Mouse (Mus musculus) embryonic stem cell, embryonic (primary cell): ENCODE data around the gene Cyp27b1.

Experiments used
- CTCF ChIA-PET, 4 experiments: fragments of 300-600 bp in 2 of 4; fragments of 350-600 bp in 2 of 4; sonication (Branson Sonifier 250); formaldehyde crosslinking; loops; one replicate each; lab custom pipeline; 2022; ENCODE audit warnings: inconsistent platforms in 2 of 4; lab: Charles Lee
- POLR2A ChIA-PET, 4 experiments: fragments of 300-600 bp in 2 of 4; fragments of 350-600 bp in 2 of 4; sonication (Branson Sonifier 250); formaldehyde crosslinking; loops; one replicate each; lab custom pipeline; 2022; ENCODE audit warnings: antibody characterized with exemption in 4 of 4, inconsistent platforms in 1 of 4; lab: Charles Lee

The Cyp27b1 gene

DNA sequence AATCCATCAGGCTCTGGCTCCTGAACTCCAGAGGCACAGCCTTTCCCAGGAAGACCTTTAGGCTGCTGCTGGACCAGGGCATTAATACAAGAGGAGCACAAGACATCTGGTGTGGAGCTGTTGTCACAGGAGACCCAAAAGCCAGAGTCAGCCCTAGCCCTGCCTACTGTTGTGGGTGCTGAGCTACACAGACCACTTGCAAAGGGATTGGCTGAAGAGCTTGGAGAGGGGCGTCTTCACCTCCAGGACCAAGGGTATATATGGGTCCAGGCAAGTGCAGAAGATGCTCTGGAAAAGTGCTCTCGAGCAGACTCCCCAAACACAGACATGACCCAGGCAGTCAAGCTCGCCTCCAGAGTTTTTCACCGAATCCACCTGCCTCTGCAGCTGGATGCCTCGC, at the start of gene Cyp27b1:
Gene Cyp27b1 (plus strand): TSS at position 297 of the 400 bp plus-strand sequence.
- CTCF ChIA-PET = interaction anchor here (0.9 to 2.3 kb wide), 9 partner anchors 8 to 147 kb away, joined by 3 to 19 read pairs (median 4); partner anchors contain the start of genes Agap2 (in 1 of the 4) and March9 (in 1 of the 4)
- POLR2A ChIA-PET = interaction anchor here (0.6 to 2.3 kb wide), 15 partner anchors 10 to 119 kb away, joined by 3 to 8 read pairs (median 5); partner anchors contain the start of genes Cdk4 (in 3 of the 4), March9 (in 1 of the 4) and Tspan31 (in 1 of the 4)

GRCm38 (mm10) chr10:127000529-127000928, 47.5 kb upstream of the Cyp27b1 start, which contains the start of gene Avil:
Gene Avil, plus strand, starts transcription at chr10:127000709.
- ChIA-PET CTCF (interaction anchor here in 3 of 4 experiments (1.5 to 3.2 kb wide), 4 partner anchors 10 to 58 kb away, joined by 3 to 16 read pairs (median 10); no protein-coding TSS in a partner anchor), POLR2A (interaction anchor here in 3 of 4 experiments (0.7 to 6.7 kb wide), 22 partner anchors 9 to 95 kb away, joined by 3 to 48 read pairs (median 4); no protein-coding TSS in a partner anchor)

DNA sequence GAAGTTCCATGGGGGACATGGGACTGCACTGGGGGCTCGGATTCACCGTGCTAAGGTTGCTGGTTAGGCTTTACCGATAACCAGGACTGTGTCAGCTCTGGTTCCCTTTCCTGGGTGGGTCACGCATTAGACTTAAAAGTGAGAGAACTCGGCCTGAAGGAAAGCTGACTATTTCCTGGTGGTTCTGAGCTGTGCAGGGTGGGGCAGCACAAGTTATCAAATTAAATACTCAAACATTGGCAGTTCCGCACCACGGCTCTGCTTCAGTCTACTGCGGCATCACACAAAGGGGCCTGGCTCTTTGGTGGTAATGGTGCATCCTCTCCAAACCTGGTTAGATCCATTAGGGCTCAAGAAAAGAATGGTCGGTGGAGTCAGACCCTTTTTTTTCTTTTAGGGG, 46.8 kb upstream of the Cyp27b1 start:
- POLR2A ChIA-PET = interaction anchor here in 3 of 4 experiments (0.9 to 6.7 kb wide), 19 partner anchors 8 to 96 kb away, joined by 3 to 48 read pairs (median 4); no protein-coding TSS in a partner anchor

DNA sequence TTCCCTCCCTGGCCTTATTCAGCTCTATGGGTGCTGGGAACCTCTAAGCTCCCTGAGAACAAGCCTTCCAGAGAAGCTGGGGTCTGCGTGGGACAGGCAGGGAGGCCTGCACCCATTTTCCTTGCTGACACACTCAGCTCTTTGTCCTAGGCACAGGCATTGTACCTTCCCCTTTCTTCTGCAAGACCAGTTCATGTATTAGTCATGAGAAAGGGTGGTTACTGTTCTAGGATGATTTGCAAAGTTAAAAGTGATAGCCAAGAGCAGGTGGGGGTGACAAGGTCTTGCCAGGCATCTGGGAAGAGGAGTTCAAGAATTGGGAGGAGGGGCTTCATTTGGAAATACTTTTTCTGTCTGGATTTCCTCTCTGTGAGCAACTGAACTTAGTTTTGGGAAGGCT, 46.0 kb upstream of the Cyp27b1 start:
- CTCF ChIA-PET = interaction anchor here in 3 of 4 experiments (0.6 to 1.2 kb wide), 4 partner anchors 119 to 362 kb away, joined by 3 to 13 read pairs (median 4); partner anchors contain the start of gene Os9 (in 1 of the 3)
- POLR2A ChIA-PET = interaction anchor here in 2 of 4 experiments (0.7 to 4.1 kb wide), 7 partner anchors 9 to 45 kb away, joined by 3 to 23 read pairs (median 3); no protein-coding TSS in a partner anchor

More for the DNA sequence above, 46.8 kb upstream of the Cyp27b1 start:
- CTCF ChIA-PET = interaction anchor here in 3 of 4 experiments (0.6 to 3.2 kb wide), 6 partner anchors 11 to 363 kb away, joined by 3 to 16 read pairs (median 9); partner anchors contain the start of gene Os9 (in 1 of the 3)

GRCm38 (mm10) chr10:127002765-127003164, 45.3 kb upstream of the Cyp27b1 start:
- ChIA-PET CTCF (no interaction called here), POLR2A (interaction anchor here in 1 of 4 experiments (0.8 to 0.9 kb wide), 2 partner anchors 14 to 26 kb away, joined by 3 read pairs; no protein-coding TSS in a partner anchor)

DNA sequence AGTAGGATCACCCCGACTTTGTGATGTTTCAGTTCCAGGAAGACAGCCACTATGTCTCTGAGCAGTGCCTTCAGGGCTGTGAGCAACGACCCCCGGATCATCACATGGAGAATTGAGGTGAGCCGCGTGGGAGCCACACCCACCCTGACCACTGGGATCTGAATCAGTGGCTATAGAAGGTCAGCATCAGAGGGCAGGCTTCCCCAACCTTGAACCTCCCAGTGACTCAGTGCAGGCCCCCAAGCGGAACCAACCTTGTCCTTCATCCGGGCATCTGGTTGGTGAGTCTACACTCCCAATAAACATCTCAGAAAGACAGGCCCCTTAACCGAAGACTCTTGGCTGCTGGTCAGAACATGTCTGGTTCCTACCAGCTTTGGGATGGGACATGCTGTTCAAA, 44.7 kb upstream of the Cyp27b1 start:
- ChIA-PET CTCF (interaction anchor here in 1 of 4 experiments (1.0 kb wide), 1 partner anchor 15 kb away, joined by 17 read pairs; no protein-coding TSS in a partner anchor), POLR2A (interaction anchor here in 1 of 4 experiments (0.8 kb wide), 1 partner anchor 25 kb away, joined by 3 read pairs; no protein-coding TSS in a partner anchor)

- POLR2A ChIA-PET = no interaction called here
Observed at GRCm38 (mm10) chr10:127003806-127004205, 44.2 kb upstream of the Cyp27b1 start.

DNA sequence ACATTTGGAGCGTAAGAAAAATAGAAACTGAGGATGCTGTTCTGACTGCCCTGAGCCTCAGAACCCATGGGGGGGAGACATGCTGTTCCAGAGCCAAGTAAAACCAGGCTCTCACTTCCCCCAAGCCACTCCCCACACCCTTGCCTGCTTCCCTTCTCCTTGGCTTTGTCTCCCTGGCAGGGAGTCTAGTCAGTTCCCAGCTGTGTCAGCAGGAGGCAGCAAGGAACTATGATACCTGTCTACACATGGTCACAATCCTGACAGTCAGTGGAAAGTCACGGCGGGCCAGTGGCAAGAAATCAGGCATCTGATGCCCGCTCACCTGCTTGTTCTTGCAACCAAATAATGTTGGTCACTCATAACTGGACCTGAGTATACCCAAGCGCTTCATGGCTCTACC, 31.6 kb upstream of the Cyp27b1 start:
- POLR2A ChIA-PET = interaction anchor here in 2 of 4 experiments (0.6 to 1.7 kb wide), 5 partner anchors 12 to 66 kb away, joined by 3 to 6 read pairs (median 4); partner anchors contain the start of gene Avil (in 1 of the 2)
- CTCF ChIA-PET = interaction anchor here in 2 of 4 experiments (1.0 to 1.6 kb wide), 3 partner anchors 25 to 155 kb away, joined by 3 to 6 read pairs (median 5); partner anchors contain the start of genes Eef1akmt3 (in 1 of the 2) and Mettl1 (in 1 of the 2)

More at GRCm38 (mm10) chr10:127003806-127004205, 44.2 kb upstream of the Cyp27b1 start:
- CTCF ChIA-PET = interaction anchor here in 1 of 4 experiments (1.0 kb wide), 1 partner anchor 15 kb away, joined by 17 read pairs; no protein-coding TSS in a partner anchor

GRCm38 (mm10) chr10:127017071-127017470, 31.0 kb upstream of the Cyp27b1 start:
- ChIA-PET POLR2A (interaction anchor here in 2 of 4 experiments (0.7 to 2.5 kb wide), 5 partner anchors 9 to 1615 kb away, joined by 3 to 10 read pairs (median 5); no protein-coding TSS in a partner anchor), CTCF (interaction anchor here in 2 of 4 experiments (1.0 to 1.3 kb wide), 3 partner anchors 24 to 154 kb away, joined by 3 to 5 read pairs (median 3); partner anchors contain the start of genes Eef1akmt3 (in 1 of the 2) and Mettl1 (in 1 of the 2))

- POLR2A ChIA-PET = interaction anchor here in 3 of 4 experiments (0.5 to 2.5 kb wide), 12 partner anchors 9 to 1694 kb away, joined by 3 to 9 read pairs (median 3); partner anchors contain the start of gene Tsfm (in 1 of the 3)
- CTCF ChIA-PET = interaction anchor here in 3 of 4 experiments (0.5 to 1.5 kb wide), 7 partner anchors 15 to 512 kb away, joined by 3 to 17 read pairs (median 4); no protein-coding TSS in a partner anchor
Observed at GRCm38 (mm10) chr10:127018422-127018821, 29.6 kb upstream of the Cyp27b1 start.

- ChIA-PET CTCF (interaction anchor here (0.5 to 1.4 kb wide), 15 partner anchors 10 to 1920 kb away, joined by 3 to 8 read pairs (median 3); partner anchors contain the start of genes Agap2 (in 1 of the 4) and Eef1akmt3 (in 1 of the 4)), POLR2A (interaction anchor here in 3 of 4 experiments (0.6 to 1.9 kb wide), 20 partner anchors 9 to 169 kb away, joined by 3 to 7 read pairs (median 3); partner anchors contain the start of genes Eef1akmt3 (in 3 of the 3), Cdk4 (in 2 of the 3) and Mettl1 (in 2 of the 3))
Observed at GRCm38 (mm10) chr10:127030336-127031296, 17.4 kb upstream of the Cyp27b1 start, which contains the start of gene Tsfm. Gene Tsfm, minus strand, starts transcription at chr10:127030840.

DNA sequence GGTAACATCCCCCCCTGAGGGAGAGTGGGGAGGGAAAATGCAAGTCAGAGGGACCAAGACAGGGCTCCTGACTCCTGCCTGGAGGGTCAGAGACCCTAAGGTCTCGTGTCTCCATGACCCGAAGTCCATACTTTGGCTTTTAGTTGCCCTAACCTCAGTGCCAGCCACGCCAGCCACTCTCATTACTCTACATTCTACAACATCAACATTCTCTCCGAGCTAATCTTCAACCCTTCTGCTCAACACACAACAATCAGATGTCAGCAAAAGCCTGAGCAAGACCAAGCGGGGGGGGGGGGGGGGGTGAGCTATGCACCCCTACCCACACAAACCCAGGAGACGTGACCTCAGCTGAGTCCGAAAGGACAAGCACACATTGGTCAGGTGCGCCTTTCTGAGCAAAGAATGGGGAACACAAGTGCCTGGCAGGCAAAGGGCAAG, 14.7 kb upstream of the Cyp27b1 start:
- CTCF ChIA-PET = interaction anchor here in 1 of 4 experiments (0.7 kb wide), 1 partner anchor 85 kb away, joined by 3 read pairs; no protein-coding TSS in a partner anchor
- POLR2A ChIA-PET = interaction anchor here in 1 of 4 experiments (1.2 kb wide), 2 partner anchors 15 to 117 kb away, joined by 3 to 5 read pairs; no protein-coding TSS in a partner anchor

GRCm38 (mm10) chr10:127036273-127036672, 11.8 kb upstream of the Cyp27b1 start:
- CTCF ChIA-PET = interaction anchor here in 1 of 4 experiments (0.5 kb wide), 1 partner anchor 187 kb away, joined by 4 read pairs; no protein-coding TSS in a partner anchor
- POLR2A ChIA-PET = no interaction called here

DNA sequence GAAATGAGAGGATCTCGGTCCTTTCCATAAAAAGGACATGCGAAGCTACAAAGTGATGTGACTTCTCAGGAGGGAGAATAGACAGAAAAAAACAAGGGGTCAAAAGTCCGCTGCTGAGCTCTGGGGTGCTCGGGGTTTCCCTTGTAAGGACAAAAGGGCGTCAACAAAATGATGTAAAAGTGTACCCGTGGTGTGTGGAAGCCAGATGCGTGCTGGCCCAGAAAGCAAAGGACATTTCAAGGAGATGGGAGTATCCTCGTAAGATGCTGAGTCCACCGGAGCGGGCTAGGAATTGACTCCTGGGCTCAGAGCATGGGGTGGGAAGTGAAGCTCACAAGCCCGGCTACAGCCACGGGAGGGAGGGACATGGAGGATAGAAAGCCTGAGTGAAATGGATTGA, 10.4 kb upstream of the Cyp27b1 start:
- ChIA-PET CTCF (interaction anchor here in 1 of 4 experiments (0.9 kb wide), 1 partner anchor 20 kb away, joined by 4 read pairs; no protein-coding TSS in a partner anchor), POLR2A (interaction anchor here (0.6 to 1.5 kb wide), 4 partner anchors 9 to 134 kb away, joined by 3 to 4 read pairs (median 3); no protein-coding TSS in a partner anchor)

DNA sequence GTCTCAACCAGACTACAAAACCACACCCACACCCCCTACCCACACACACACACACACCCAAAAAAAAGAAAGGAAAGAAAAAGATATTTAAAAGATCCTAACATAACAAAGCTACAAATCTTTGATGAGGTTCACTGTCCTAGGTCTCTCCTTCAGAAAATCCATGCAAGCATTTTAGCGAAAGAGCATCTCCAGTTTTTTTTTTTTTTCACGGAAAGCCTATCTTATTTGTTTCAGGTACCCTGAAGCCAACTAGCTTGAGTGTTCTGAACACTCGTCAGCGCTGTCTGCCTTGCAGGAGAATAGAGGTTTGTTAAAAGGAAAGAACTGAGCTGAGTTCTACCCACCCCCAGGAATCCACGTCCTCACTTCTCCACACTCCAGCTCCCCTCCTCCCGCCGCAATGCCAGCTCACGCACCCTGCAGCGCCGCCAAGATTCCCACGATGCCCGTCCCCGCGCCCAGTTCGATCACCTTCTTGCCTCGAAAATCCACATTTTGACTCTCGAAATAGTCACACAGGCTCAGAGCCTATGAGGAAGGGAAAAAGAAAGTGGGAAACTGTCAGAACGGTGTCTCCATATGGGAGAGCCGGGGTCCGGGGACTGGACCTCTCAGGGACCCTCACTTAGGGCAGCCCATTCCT, 7.4 kb upstream of the Cyp27b1 start:
- POLR2A ChIA-PET = interaction anchor here (0.6 to 3.2 kb wide), 32 partner anchors 9 to 1691 kb away, joined by 3 to 18 read pairs (median 4); partner anchors contain the start of genes Cdk4 (in 2 of the 4) and Tsfm (in 1 of the 4)
- CTCF ChIA-PET = interaction anchor here (0.5 to 3.9 kb wide), 12 partner anchors 8 to 473 kb away, joined by 3 to 26 read pairs (median 4); partner anchors contain the start of genes Cdk4 (in 1 of the 4), Cyp27b1 (in 1 of the 4) and Tsfm (in 1 of the 4)
